Mouse (Mus musculus): ENCODE measurements around the gene Clec16a.

DNA sequence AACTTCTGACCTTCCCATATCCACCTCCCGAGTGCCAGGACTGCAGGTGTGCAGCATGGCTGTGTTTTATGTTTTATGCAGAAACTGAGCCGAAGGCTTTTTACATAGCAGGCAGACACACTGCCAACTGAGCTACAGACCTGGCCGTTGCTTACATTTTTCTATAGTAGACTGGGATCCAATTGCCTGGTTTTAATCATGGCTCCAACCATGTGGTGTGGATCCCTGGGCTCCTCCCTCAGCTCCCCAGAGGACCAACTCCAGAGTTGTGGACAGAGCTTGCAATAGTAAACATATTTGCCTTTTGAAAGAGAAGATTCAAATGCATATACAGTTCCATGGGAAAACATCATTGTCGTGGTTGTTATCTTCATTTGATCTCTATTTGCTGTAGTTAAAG lies 6.5 kb downstream of the Clec16a start:
- no peak for TF ChIP-seq POLR2A (IDR thresholded peaks at IDR 0.05; ENCODE audit: control insufficient read depth, extremely low read depth, insufficient read depth, low read length, poor library complexity)
- no peak for TF ChIP-seq CTCF (IDR thresholded peaks at IDR 0.05; ENCODE audit: borderline replicate concordance, control insufficient read depth, extremely low read depth, insufficient read depth, low read length, poor library complexity)
